Mouse (Mus musculus): ENCODE measurements at regions not wholly inside any gene's neighbourhood (a gene's known extent, or its start where the extent isn't known, plus 50 kb on each side); places are given as distances from the start of the nearest gene placed in this dataset.

GRCm38 (mm10) chr13:90823877-90824276 is 81.3 kb downstream of the Atp6ap1l start:
- H3K9me3 ChIP-seq (replicated peaks) = no peaks in the 10 kb centered on the region
- no peak overlapping the region for H3K4me2 ChIP-seq
- ATAC-seq (replicated peaks; ENCODE audit: low FRiP score) = peak; percentile 59
- no peaks in the 10 kb centered on the region for H3K36me3 ChIP-seq
- H3K27me3 ChIP-seq = no peaks in the 10 kb centered on the region
- H3K4me3 ChIP-seq (replicated peaks) = no peak overlapping the region
- WGBS = 37% methylated on average over 5 of the region's 5 CpGs
- no peak overlapping the region for H3K9ac ChIP-seq
- H3K27ac ChIP-seq = 0 out of 2 replicates have a peak overlapping the region, but pooled peaks have one; percentile 6
- peaks cover 8% of the 10 kb centered on the region; the same call in 1 of the 2 replicates for H3K4me1 ChIP-seq

DNA sequence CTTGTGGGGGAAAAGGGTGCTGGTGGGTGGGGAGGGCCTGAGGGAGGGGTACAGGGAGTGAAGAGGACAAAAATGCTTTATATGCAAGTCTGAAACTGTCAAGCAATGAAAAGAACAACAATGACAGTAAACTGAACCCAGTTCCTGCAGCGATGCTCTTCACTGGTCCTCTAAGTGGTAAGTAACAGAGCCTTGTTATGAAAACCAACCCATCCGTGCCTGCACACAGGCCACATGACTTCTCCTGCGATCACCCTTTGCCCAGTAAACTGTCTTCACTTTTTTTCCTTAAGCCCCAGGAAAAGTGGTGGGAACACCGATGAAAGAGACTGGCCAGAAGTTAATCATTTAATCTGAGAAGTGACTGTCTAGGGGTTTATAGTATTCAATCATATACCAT is 83.3 kb downstream of the Atp6ap1l start:
- WGBS = 48% methylated on average over 4 of the region's 4 CpGs
- peak; percentile 78 for ATAC-seq (replicated peaks; ENCODE audit: low FRiP score)
- no peak overlapping the region for H3K27ac ChIP-seq

DNA sequence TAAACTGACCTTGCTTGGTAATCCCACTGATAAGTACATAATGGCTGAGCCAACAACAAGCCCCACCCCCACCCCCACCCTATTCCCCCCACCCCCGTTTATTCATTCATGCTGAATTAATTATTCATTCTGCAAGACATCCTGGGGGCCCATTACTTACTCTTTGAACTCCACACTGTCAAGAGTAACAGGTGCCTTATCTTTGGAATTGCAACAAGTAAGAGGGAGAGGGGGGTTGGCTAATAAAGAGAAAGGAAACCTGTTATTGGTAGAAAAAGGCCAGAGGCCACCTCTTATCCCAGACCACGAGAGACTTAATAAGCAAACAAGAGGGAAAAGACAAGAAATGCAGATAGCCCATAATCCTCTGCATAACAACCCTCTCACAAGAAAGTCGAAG is 84.7 kb downstream of the Atp6ap1l start:
- no peak overlapping the region for H3K27ac ChIP-seq
- WGBS = 42% methylated on average over 3 of the region's 3 CpGs
- H3K9me3 ChIP-seq (replicated peaks) = no peaks in the 10 kb centered on the region
- peaks cover 8% of the 10 kb centered on the region; the same call in 1 of the 2 replicates for H3K4me1 ChIP-seq
- H3K4me2 ChIP-seq = no peak overlapping the region
- H3K4me3 ChIP-seq (replicated peaks) = no peak overlapping the region
- H3K9ac ChIP-seq = no peak overlapping the region
- H3K36me3 ChIP-seq = no peaks in the 10 kb centered on the region
- no peak for ATAC-seq (replicated peaks; ENCODE audit: low FRiP score)
- H3K27me3 ChIP-seq = no peaks in the 10 kb centered on the region

More for the DNA sequence above, 83.3 kb downstream of the Atp6ap1l start:
- Histone ChIP-seq H3K4me1 (peaks cover 8% of the 10 kb centered on the region; the same call in 1 of the 2 replicates), H3K9me3 (replicated peaks) (no peaks in the 10 kb centered on the region), H3K27me3 (no peaks in the 10 kb centered on the region), H3K36me3 (no peaks in the 10 kb centered on the region), H3K4me3 (replicated peaks) (no peak overlapping the region), H3K4me2 (no peak overlapping the region), H3K9ac (no peak overlapping the region)

DNA sequence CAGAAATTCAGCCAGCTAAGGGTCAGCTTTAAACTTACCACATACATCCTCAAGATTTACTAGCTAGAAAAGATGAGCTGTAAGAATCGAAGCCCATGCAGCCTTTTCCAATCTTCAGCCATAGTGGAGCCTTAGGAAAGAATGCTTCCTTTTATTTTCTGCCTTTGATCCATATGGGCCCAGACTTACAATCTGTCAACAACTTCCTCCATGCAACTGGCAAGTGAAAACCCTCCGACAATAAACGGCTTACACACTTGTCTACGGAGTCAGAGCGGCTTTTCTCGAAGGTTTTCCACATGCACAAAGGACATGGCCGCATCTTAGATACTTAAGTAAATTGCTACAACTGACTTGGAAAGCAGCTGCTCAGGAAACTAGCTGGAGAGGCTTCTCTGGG is 85.2 kb downstream of the Atp6ap1l start:
- Histone ChIP-seq H3K27ac (no peak overlapping the region), H3K9ac (no peak overlapping the region), H3K9me3 (replicated peaks) (no peaks in the 10 kb centered on the region), H3K36me3 (no peaks in the 10 kb centered on the region), H3K4me1 (peaks cover 8% of the 10 kb centered on the region; the same call in 1 of the 2 replicates), H3K4me3 (replicated peaks) (no peak overlapping the region), H3K27me3 (no peaks in the 10 kb centered on the region), H3K4me2 (no peak overlapping the region)
- no peak for ATAC-seq (replicated peaks; ENCODE audit: low FRiP score)
- WGBS = 51% methylated on average over 7 of the region's 7 CpGs

GRCm38 (mm10) chr13:90814174-90814865 is 90.8 kb downstream of the Atp6ap1l start:
- H3K27me3 ChIP-seq = no peaks in the 10 kb centered on the region
- H3K9ac ChIP-seq = no peak overlapping the region
- no peaks in the 10 kb centered on the region for H3K36me3 ChIP-seq
- no peak overlapping the region for H3K4me3 ChIP-seq (replicated peaks)
- H3K4me1 ChIP-seq = no peaks in the 10 kb centered on the region
- H3K9me3 ChIP-seq (replicated peaks) = no peaks in the 10 kb centered on the region
- H3K4me2 ChIP-seq = no peak overlapping the region
- ATAC-seq (replicated peaks; ENCODE audit: low FRiP score) = no peak
- WGBS = 60% methylated on average over 4 of the region's 4 CpGs
- H3K27ac ChIP-seq = no peak overlapping the region

GRCm38 (mm10) chr13:90810011-90810410 is 95.1 kb downstream of the Atp6ap1l start:
- H3K36me3 ChIP-seq = no peaks in the 10 kb centered on the region
- no peak overlapping the region for H3K4me2 ChIP-seq
- H3K4me1 ChIP-seq = no peaks in the 10 kb centered on the region
- H3K9me3 ChIP-seq (replicated peaks) = 0 out of 2 replicates have a peak, but pooled peaks cover 4% of the 10 kb centered on the region
- no peak for ATAC-seq (replicated peaks; ENCODE audit: low FRiP score)
- H3K27me3 ChIP-seq = no peaks in the 10 kb centered on the region
- no peak overlapping the region for H3K4me3 ChIP-seq (replicated peaks)
- no peak overlapping the region for H3K27ac ChIP-seq
- WGBS = 82% methylated on average over 6 of the region's 6 CpGs
- H3K9ac ChIP-seq = no peak overlapping the region

DNA sequence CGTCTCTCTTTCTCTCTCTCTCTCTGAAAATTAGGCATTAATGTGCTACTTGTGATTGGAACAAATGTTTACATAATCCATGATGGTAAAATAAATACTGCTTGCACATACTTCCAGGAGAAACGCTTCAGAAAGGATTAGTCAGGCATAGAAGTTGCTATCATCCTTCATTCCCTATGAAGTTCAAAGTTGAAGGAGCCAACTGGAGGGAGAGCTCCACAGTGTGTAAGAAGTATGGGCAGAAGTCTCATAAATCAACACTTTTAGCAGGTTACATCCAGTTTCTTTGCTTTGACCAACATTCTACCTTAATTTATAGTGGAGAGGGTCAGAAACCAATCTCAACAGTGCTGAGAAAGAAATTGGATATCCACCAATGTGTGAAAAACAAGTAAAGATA is 105.5 kb downstream of the Atp6ap1l start:
- no peaks in the 10 kb centered on the region for H3K9me3 ChIP-seq (replicated peaks)
- 0 out of 2 replicates have a peak, but pooled peaks have one; percentile 46 for ATAC-seq (replicated peaks; ENCODE audit: low FRiP score)
- H3K27me3 ChIP-seq = no peaks in the 10 kb centered on the region
- WGBS = 41% methylated on average over 2 of the region's 2 CpGs
- no peak overlapping the region for H3K9ac ChIP-seq
- no peak overlapping the region for H3K27ac ChIP-seq
- H3K4me1 ChIP-seq = peaks cover 18% of the 10 kb centered on the region
- H3K4me3 ChIP-seq (replicated peaks) = no peak overlapping the region
- H3K36me3 ChIP-seq = no peaks in the 10 kb centered on the region
- no peak overlapping the region for H3K4me2 ChIP-seq

GRCm38 (mm10) chr13:90798791-90799542 is 106.2 kb downstream of the Atp6ap1l start:
- peak; percentile 87 for ATAC-seq (replicated peaks; ENCODE audit: low FRiP score)
- H3K36me3 ChIP-seq = no peaks in the 10 kb centered on the region
- WGBS = 17% methylated on average over 6 of the region's 6 CpGs
- H3K27me3 ChIP-seq = no peaks in the 10 kb centered on the region
- peaks cover 18% of the 10 kb centered on the region for H3K4me1 ChIP-seq
- H3K27ac ChIP-seq = 0 out of 2 replicates have a peak overlapping the region, but pooled peaks have one; percentile 1
- no peak overlapping the region for H3K4me2 ChIP-seq
- no peaks in the 10 kb centered on the region for H3K9me3 ChIP-seq (replicated peaks)
- H3K4me3 ChIP-seq (replicated peaks) = no peak overlapping the region
- no peak overlapping the region for H3K9ac ChIP-seq

DNA sequence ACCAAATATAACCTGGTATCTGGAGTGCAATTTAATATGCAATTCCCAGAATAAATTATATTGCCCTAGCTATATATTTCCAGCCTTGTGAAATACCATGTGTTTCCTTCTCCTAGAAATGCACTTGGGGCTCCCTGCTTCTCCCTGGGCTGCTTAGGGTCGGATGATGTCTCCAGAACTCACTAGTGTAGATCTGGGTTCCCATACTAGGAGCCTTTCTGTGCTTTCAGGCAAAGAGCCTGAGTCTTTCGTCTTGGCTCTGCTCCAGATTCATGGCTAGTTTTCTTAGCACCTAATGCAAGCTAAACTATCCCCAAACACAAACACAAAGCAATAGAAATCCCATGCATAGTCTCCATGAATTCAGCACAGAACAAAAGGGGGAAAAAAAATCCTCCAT is 106.8 kb downstream of the Atp6ap1l start:
- Histone ChIP-seq H3K9me3 (replicated peaks) (no peaks in the 10 kb centered on the region), H3K4me2 (no peak overlapping the region), H3K36me3 (no peaks in the 10 kb centered on the region), H3K27ac (no peak overlapping the region), H3K4me3 (replicated peaks) (no peak overlapping the region), H3K9ac (no peak overlapping the region), H3K27me3 (no peaks in the 10 kb centered on the region), H3K4me1 (peaks cover 18% of the 10 kb centered on the region)
- WGBS = 44% methylated on average over 2 of the region's 2 CpGs
- no peak for ATAC-seq (replicated peaks; ENCODE audit: low FRiP score)

DNA sequence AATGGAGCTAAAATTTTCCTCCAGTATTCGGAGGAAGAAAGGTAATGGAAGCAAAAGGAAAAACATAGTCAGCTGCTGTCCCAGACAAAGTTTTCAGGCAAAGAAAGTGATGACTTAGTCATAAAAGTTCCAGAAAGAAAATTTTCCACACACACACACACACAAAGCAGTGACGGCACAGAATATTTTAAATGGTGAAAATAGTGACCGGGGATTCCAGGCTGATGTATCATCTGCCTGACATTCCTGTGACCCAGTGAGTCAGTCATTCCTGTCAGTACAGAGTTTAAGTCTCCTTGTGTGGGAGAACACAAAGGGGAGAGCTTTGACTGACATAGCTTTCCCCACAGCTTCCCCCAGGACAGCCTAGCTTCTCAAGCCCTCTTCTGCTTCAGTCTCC is 107.9 kb downstream of the Atp6ap1l start:
- Histone ChIP-seq H3K4me3 (replicated peaks) (no peak overlapping the region), H3K9me3 (replicated peaks) (no peaks in the 10 kb centered on the region), H3K36me3 (no peaks in the 10 kb centered on the region), H3K4me2 (no peak overlapping the region), H3K27ac (0 out of 2 replicates have a peak overlapping the region, but pooled peaks have one; percentile 14), H3K9ac (no peak overlapping the region), H3K27me3 (no peaks in the 10 kb centered on the region), H3K4me1 (peaks cover 18% of the 10 kb centered on the region)
- no peak; the same call in 1 of the 2 replicates for ATAC-seq (replicated peaks; ENCODE audit: low FRiP score)
- 72% methylated on average over 3 of the region's 3 CpGs for WGBS

- Histone ChIP-seq H3K27ac (no peak overlapping the region), H3K4me2 (no peak overlapping the region), H3K9ac (no peak overlapping the region), H3K27me3 (no peaks in the 10 kb centered on the region), H3K9me3 (replicated peaks) (no peaks in the 10 kb centered on the region), H3K36me3 (no peaks in the 10 kb centered on the region), H3K4me1 (peaks cover 18% of the 10 kb centered on the region), H3K4me3 (replicated peaks) (no peak overlapping the region)
- WGBS = 91% methylated on average over 4 of the region's 4 CpGs
- no peak for ATAC-seq (replicated peaks; ENCODE audit: low FRiP score)
Observed at GRCm38 (mm10) chr13:90796809-90797208, 108.3 kb downstream of the Atp6ap1l start.

- H3K27me3 ChIP-seq = no peaks in the 10 kb centered on the region
- 85% methylated on average over 1 of the region's 1 CpGs for WGBS
- no peaks in the 10 kb centered on the region for H3K4me1 ChIP-seq
- no peak overlapping the region for H3K9ac ChIP-seq
- no peak overlapping the region for H3K4me3 ChIP-seq (replicated peaks)
- H3K4me2 ChIP-seq = no peak overlapping the region
- H3K9me3 ChIP-seq (replicated peaks) = no peaks in the 10 kb centered on the region
- no peak overlapping the region for H3K27ac ChIP-seq
- H3K36me3 ChIP-seq = no peaks in the 10 kb centered on the region
- ATAC-seq (replicated peaks; ENCODE audit: low FRiP score) = no peak
Observed at GRCm38 (mm10) chr13:90782435-90782834, 122.7 kb downstream of the Atp6ap1l start.
